Mouse (Mus musculus) liver, embryonic 11.5 days (tissue): ENCODE data around the gene Safb. TPM values are rescaled to one million over a fixed set of nuclear protein-coding genes. Genes with fewer than 3 reads are reported as not detected.
A peak's percentile ranks its signal among the peaks of the same experiment; 100 is the strongest.

Experiments used
- ATAC-seq: fragments of 200-750 bp; cut with Nextera tagmentation; replicated peaks from 2 replicates; pipeline ENCODE4 v1.8.0; 2017; ENCODE audit warnings: moderate number of reproducible peaks, mild to moderate bottlenecking, moderate TSS enrichment, moderate library complexity; ENCODE audit not compliant: low FRiP score
- DNase-seq: peaks from one replicate; pipeline ENCODE4 v3.0.0-alpha.2; 2017; ENCODE audit warnings: low spot score
- H3K27ac ChIP-seq: fragments of 300-500 bp; sonication (generic); 2 replicates; pipeline ENCODE4 v1.5.1; 2014; ENCODE audit warnings: mild to moderate bottlenecking, low read depth, low read length, control low read depth
- H3K27me3 ChIP-seq: fragments of 300-500 bp; sonication (generic); replicated peaks from 2 replicates; pipeline ENCODE4 v1.6.1; 2014; ENCODE audit warnings: low read length, mixed read lengths; ENCODE audit not compliant: control insufficient read depth, insufficient read depth
- H3K36me3 ChIP-seq: fragments of 300-500 bp; sonication (generic); 2 replicates; pipeline ENCODE4 v1.6.1; 2014; ENCODE audit warnings: mild to moderate bottlenecking, low read length, moderate library complexity, mixed read lengths; ENCODE audit not compliant: control insufficient read depth, insufficient read depth
- H3K4me1 ChIP-seq: fragments of 300-500 bp; sonication (generic); replicated peaks from 2 replicates; pipeline ENCODE4 v1.6.1; 2014; ENCODE audit warnings: low read length, mixed read lengths; ENCODE audit not compliant: control insufficient read depth, insufficient read depth
- H3K4me2 ChIP-seq: fragments of 300-500 bp; sonication (generic); 2 replicates; pipeline ENCODE4 v1.6.1; 2014; ENCODE audit warnings: mild to moderate bottlenecking, control low read depth, moderate library complexity
- H3K4me3 ChIP-seq: fragments of 300-500 bp; sonication (generic); 2 replicates; pipeline ENCODE4 v1.5.1; 2014; ENCODE audit warnings: low read depth, low read length, control low read depth
- H3K9ac ChIP-seq: fragments of 300-500 bp; sonication (generic); 2 replicates; pipeline ENCODE4 v1.6.1; 2014; ENCODE audit warnings: low read depth, low read length, control low read depth
- H3K9me3 ChIP-seq: fragments of 300-500 bp; sonication (generic); 2 replicates; pipeline ENCODE4 v1.6.1; 2016; ENCODE audit warnings: low read length, inconsistent platforms, mixed read lengths; ENCODE audit not compliant: control insufficient read depth
- WGBS: fragments of 180-500 bp; shearing (Covaris S2); extraction: QIAGEN DNeasy Blood & Tissue Kit; methylation state at CpG from one replicate; pipeline ENCODE4 v1.1.7; 2014; 5-methylcytosine and 5-hydroxymethylcytosine counted together
- polyA plus RNA-seq: library from polyadenylated mRNA; unstranded; fragments of >200 nt; fragmentation: Nextera tagmentation; extraction: Ambion mirVana; gene quantifications from 2 replicates; pipeline ENCODE4 v1.2.1, GENCODE M21; 2014

Gene Safb
- polyA plus RNA-seq, 1 experiment from 2014 or later, result 96.5 TPM

- ATAC-seq, result no peak
- 46% methylated on average over 1 of the region's 1 CpGs for WGBS
- no peak overlapping the region for H3K4me2 ChIP-seq
- no peak overlapping the region for H3K27ac ChIP-seq
- peak; percentile 31 for DNase-seq
- H3K9ac ChIP-seq, result no peak overlapping the region
- H3K36me3 ChIP-seq, result no peaks in the 10 kb centered on the region
- H3K9me3 ChIP-seq, result no peaks in the 10 kb centered on the region
- H3K4me1 ChIP-seq, result no peaks in the 10 kb centered on the region
- no peak overlapping the region for H3K4me3 ChIP-seq
- no peaks in the 10 kb centered on the region for H3K27me3 ChIP-seq
Observed at GRCm38 (mm10) chr17:56545945-56546344, 38.7 kb upstream of the Safb start.

- no peak overlapping the region for H3K27ac ChIP-seq
- H3K27me3 ChIP-seq, result no peaks in the 10 kb centered on the region
- no peaks in the 10 kb centered on the region for H3K4me1 ChIP-seq
- H3K9ac ChIP-seq, result no peak overlapping the region
- no peaks in the 10 kb centered on the region for H3K36me3 ChIP-seq
- H3K9me3 ChIP-seq, result no peaks in the 10 kb centered on the region
- no peak overlapping the region for H3K4me2 ChIP-seq
- ATAC-seq (no peak), DNase-seq (peak; percentile 15)
- 80% methylated on average over 5 of the region's 5 CpGs for WGBS
- no peak overlapping the region for H3K4me3 ChIP-seq
Observed at GRCm38 (mm10) chr17:56546576-56546975, 38.0 kb upstream of the Safb start.

GRCm38 (mm10) chr17:56547116-56547845 is 37.3 kb upstream of the Safb start:
- no peaks in the 10 kb centered on the region for H3K4me1 ChIP-seq
- no peak overlapping the region for H3K4me3 ChIP-seq
- DNase-seq (peak; percentile 29), ATAC-seq (no peak)
- no peaks in the 10 kb centered on the region for H3K9me3 ChIP-seq
- H3K4me2 ChIP-seq, result no peak overlapping the region
- H3K27ac ChIP-seq, result no peak overlapping the region
- H3K9ac ChIP-seq, result no peak overlapping the region
- no peaks in the 10 kb centered on the region for H3K36me3 ChIP-seq
- WGBS, result 68% methylated on average over 17 of the region's 17 CpGs
- no peaks in the 10 kb centered on the region for H3K27me3 ChIP-seq

GRCm38 (mm10) chr17:56547846-56548604 is 36.6 kb upstream of the Safb start:
- ATAC-seq, result no peak
- no peak overlapping the region for H3K4me3 ChIP-seq
- no peak overlapping the region for H3K9ac ChIP-seq
- 64% methylated on average over 9 of the region's 9 CpGs for WGBS
- H3K27me3 ChIP-seq, result no peaks in the 10 kb centered on the region
- H3K4me1 ChIP-seq, result no peaks in the 10 kb centered on the region
- no peaks in the 10 kb centered on the region for H3K36me3 ChIP-seq
- peak; percentile 28 for DNase-seq
- no peaks in the 10 kb centered on the region for H3K9me3 ChIP-seq
- no peak overlapping the region for H3K27ac ChIP-seq
- H3K4me2 ChIP-seq, result no peak overlapping the region

GRCm38 (mm10) chr17:56548605-56549105 is 36.0 kb upstream of the Safb start:
- Histone ChIP-seq H3K4me3 (no peak overlapping the region), H3K27ac (no peak overlapping the region), H3K9ac (no peak overlapping the region), H3K36me3 (no peaks in the 10 kb centered on the region), H3K9me3 (no peaks in the 10 kb centered on the region), H3K27me3 (no peaks in the 10 kb centered on the region), H3K4me2 (no peak overlapping the region), H3K4me1 (no peaks in the 10 kb centered on the region)
- no peak for ATAC-seq
- WGBS, result 68% methylated on average over 4 of the region's 4 CpGs
- DNase-seq, result peak; percentile 17

- H3K9me3 ChIP-seq, result no peaks in the 10 kb centered on the region
- no peaks in the 10 kb centered on the region; the same call in 1 of the 2 replicates for H3K4me1 ChIP-seq
- no peak overlapping the region for H3K9ac ChIP-seq
- no peak overlapping the region for H3K4me3 ChIP-seq
- H3K4me2 ChIP-seq, result no peak overlapping the region
- H3K27ac ChIP-seq, result no peak overlapping the region
- no peaks in the 10 kb centered on the region for H3K36me3 ChIP-seq
- WGBS, result 71% methylated on average over 12 of the region's 12 CpGs
- H3K27me3 ChIP-seq, result no peaks in the 10 kb centered on the region
- ATAC-seq, result no peak
- no peak for DNase-seq
Observed at GRCm38 (mm10) chr17:56550784-56551475, 33.7 kb upstream of the Safb start.

GRCm38 (mm10) chr17:56551841-56552581 is 32.6 kb upstream of the Safb start:
- 76% methylated on average over 6 of the region's 6 CpGs for WGBS
- no peak overlapping the region for H3K27ac ChIP-seq
- ATAC-seq, result no peak
- DNase-seq, result no peak
- H3K4me2 ChIP-seq, result no peak overlapping the region
- no peak overlapping the region for H3K4me3 ChIP-seq
- H3K4me1 ChIP-seq, result no peaks in the 10 kb centered on the region; the same call in 1 of the 2 replicates
- H3K36me3 ChIP-seq, result no peaks in the 10 kb centered on the region
- H3K9me3 ChIP-seq, result no peaks in the 10 kb centered on the region
- H3K9ac ChIP-seq, result no peak overlapping the region
- no peaks in the 10 kb centered on the region for H3K27me3 ChIP-seq

- no peaks in the 10 kb centered on the region for H3K9me3 ChIP-seq
- H3K27me3 ChIP-seq, result no peaks in the 10 kb centered on the region
- no peak overlapping the region for H3K4me3 ChIP-seq
- no peak overlapping the region for H3K4me2 ChIP-seq
- no peaks in the 10 kb centered on the region; the same call in 1 of the 2 replicates for H3K4me1 ChIP-seq
- H3K36me3 ChIP-seq, result no peaks in the 10 kb centered on the region
- 50% methylated on average over 5 of the region's 5 CpGs for WGBS
- H3K27ac ChIP-seq, result no peak overlapping the region
- H3K9ac ChIP-seq, result no peak overlapping the region
- peak; percentile 45; the same call in 1 of the 2 replicates for ATAC-seq
- DNase-seq, result peak; percentile 69
Observed at GRCm38 (mm10) chr17:56552781-56553363, 31.8 kb upstream of the Safb start.
